Mouse (Mus musculus) liver, postnatal 0 days (tissue): ENCODE results near the gene Gm8251.

Source experiments
- CTCF ChIP-seq: sonication (generic); IDR thresholded peaks from 2 replicates; pipeline ENCODE4 v1.5.1; 2016; ENCODE audit warnings: antibody characterized with exemption, low read depth
- EP300 ChIP-seq: IDR thresholded peaks from 2 replicates; pipeline ENCODE4 v1.6.1; 2016; ENCODE audit warnings: antibody characterized with exemption, low read depth, mild to moderate bottlenecking

DNA sequence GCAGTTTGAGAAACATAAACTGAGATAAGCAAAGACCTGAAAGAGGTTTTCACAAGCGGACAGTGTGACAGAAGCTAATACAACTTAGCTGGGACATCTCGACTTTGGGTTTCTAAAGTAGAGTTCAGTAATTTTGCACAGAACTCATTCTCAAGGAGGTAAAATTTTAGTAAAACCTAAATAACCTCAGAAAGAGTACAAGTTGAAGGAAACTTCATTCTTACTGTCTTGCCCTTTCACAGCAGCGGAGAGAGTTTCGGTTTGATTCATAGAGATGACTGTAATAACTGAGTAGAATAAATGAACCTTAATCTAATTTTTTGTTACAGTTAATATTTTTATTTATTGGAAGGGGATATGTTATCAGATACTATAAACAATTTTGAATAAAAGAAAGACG, 28.8 kb downstream of the Gm8251 start:
- TF ChIP-seq CTCF (no peak), EP300 (no peak)
